Mouse (Mus musculus): ENCODE results near the gene Ap4m1. TPM values are rescaled to one million over a fixed set of nuclear protein-coding genes. Genes with fewer than 3 reads are reported as not detected.

Gene Ap4m1
- total RNA-seq (2021), result 1 to 10 TPM; 6.9 to 8.3 TPM
- long read RNA-seq, experiment 1, partial matches to known transcripts, result 0 of 20 reads
- long read RNA-seq, experiment 1, other reads (novel, unspliced or antisense), result 20 of 20 reads
- long read RNA-seq, experiment 2, partial matches to known transcripts, result 0 of 11 reads
- long read RNA-seq, experiment 2, other reads (novel, unspliced or antisense), result 11 of 11 reads

- DNase-seq, result peak; percentile 97 to 99
- intact Hi-C loops (cut with DNase I), result no loop called here
Measured at GRCm38 (mm10) chr5:138171695-138172491, at the start of gene Ap4m1, which contains the start of gene Mcm7. TSS of gene Ap4m1 (plus strand) at chr5:138172002. TSS of gene Mcm7 (minus strand) at chr5:138172422.

- no peak for DNase-seq
- intact Hi-C loops (cut with DNase I), result no loop called here
Measured at GRCm38 (mm10) chr5:138132425-138133064, 39.3 kb upstream of the Ap4m1 start.

GRCm38 (mm10) chr5:138137257-138137656 is 34.5 kb upstream of the Ap4m1 start:
- no peak for DNase-seq
- intact Hi-C loops (cut with DNase I), result no loop called here

GRCm38 (mm10) chr5:138137935-138138549 is 33.8 kb upstream of the Ap4m1 start:
- intact Hi-C loops (cut with DNase I), result no loop called here
- no peak for DNase-seq

- intact Hi-C loops (cut with DNase I), result no loop called here
Measured at GRCm38 (mm10) chr5:138138585-138138984, 33.2 kb upstream of the Ap4m1 start.

DNA sequence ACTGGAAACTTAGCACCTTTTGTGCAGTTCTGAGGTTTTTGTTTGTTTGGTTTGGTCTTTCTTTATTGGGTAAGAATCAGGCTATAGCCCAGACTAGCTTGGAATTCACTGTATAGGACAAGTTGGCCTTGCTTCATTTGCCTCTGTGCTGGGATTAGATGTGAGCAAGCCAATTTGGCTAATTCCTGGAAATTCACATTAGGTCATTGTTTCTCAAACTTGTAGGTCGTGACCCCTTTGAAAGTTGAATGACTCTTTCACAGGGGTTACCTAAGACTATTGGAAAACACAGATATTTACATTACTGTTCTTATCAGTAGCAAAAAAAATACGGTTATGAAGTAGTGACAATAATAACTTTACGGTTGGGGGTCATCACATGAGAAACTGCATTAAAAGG is 17.4 kb upstream of the Ap4m1 start:
- intact Hi-C loops (cut with DNase I), result loop anchor here (5.0 kb wide), 1 partner anchor 67 kb away; the partner anchor contains the start of gene Zkscan1
- no peak for DNase-seq

More at GRCm38 (mm10) chr5:138138585-138138984, 33.2 kb upstream of the Ap4m1 start:
- DNase-seq, result no peak

DNA sequence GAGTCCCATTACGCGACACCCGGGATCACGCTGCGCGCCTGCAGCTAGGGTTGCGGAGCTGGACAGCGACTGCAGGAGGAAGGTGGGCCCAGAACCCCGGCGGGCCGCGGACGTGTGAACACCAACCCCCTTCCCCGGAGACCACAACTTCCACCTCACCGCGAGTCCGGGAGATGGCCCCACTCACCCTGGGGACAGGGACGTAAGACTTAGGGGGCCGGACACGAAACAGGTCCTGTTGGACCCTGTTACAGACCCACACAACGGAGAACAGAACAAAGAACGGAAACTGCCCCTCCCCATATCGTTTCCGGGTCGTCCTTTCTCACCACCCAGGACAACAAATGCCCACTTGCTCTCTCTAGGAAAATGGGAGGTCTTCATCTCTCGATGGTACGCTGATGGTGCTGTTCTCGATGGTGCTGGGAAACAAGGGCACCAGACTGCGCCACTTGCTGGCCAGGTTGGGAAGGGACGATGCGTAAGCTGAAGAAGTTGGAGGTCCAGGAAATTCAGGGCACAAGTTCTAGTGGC is 16.3 kb upstream of the Ap4m1 start, which contains the start of gene Zfp113:
TSS of gene Zfp113 (minus strand) at position 302 of the 534 bp plus-strand sequence.
- DNase-seq, result peak; percentile 72 to 77
- intact Hi-C loops (cut with DNase I), result no loop called here

- DNase-seq, result no peak
- intact Hi-C loops (cut with DNase I), result loop anchor here (2.0 kb wide), 1 partner anchor 43 kb away; the partner anchor contains the start of gene Zscan21
Measured at GRCm38 (mm10) chr5:138160224-138160762, 11.5 kb upstream of the Ap4m1 start.

DNA sequence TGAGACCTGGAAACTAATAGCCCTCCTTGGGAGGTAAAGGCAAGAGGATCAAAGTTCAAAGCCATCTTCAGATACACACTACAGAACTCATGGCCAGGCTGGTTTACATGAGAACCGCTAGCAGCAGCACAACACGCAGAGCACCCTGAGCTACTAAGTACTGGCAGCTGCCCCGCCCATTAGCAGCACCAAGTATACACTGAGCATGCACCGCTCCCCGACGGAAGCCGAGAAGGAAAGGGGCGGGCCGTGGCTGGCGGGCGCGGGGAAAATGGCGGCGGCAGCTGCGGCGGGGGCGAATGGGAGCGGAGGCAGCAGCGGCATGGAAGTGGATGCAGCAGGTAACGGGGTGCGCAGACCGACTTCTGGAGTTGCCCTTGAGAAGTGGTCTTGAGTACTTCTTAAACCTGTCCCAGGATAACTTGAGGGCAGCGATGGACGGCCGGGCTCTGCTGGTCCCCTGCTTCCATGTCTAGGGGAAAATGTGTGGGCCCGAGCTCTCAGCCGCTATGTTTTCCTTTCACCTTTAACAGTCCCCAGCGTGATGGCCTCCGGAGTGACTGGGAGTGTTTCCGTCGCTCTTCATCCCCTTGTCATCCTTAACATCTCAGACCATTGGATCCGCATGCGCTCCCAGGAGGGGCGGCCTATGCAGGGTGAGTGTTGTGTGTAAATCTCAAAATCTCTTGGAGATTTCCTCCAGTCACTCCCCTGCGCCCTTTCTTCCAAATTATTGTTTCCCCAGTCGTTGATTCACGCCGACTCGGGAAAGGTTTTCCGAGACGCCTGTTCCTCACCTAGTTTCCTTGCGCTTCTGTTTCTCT is 10.7 kb upstream of the Ap4m1 start, which contains the start of gene Cops6:
TSS of gene Cops6 (plus strand) at position 230 of the 824 bp plus-strand sequence.
- intact Hi-C loops (cut with DNase I), result loop anchor here (2.0 kb wide), 1 partner anchor 44 kb away; the partner anchor contains the start of gene Zscan21
- DNase-seq, result peak; percentile 86 to 92

DNA sequence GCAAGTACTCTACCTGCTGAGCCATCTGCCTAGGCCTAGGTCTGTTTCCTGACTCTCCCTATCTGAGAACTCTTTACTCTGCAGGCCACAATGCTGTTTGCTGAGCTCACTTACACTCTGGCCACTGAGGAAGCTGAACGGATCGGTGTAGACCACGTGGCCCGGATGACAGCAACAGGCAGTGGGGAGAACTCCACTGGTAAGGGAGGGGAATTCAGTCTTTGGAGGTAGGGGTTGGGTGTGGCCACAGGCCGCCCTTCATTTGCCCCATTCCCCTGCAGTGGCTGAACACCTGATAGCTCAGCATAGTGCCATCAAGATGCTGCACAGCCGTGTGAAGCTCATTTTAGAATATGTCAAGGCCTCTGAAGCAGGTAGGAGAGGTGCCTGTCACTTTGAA is 8.8 kb upstream of the Ap4m1 start:
- intact Hi-C loops (cut with DNase I), result no loop called here
- no peak for DNase-seq

GRCm38 (mm10) chr5:138163610-138164009 is 8.2 kb upstream of the Ap4m1 start:
- DNase-seq, result no peak
- intact Hi-C loops (cut with DNase I), result no loop called here

DNA sequence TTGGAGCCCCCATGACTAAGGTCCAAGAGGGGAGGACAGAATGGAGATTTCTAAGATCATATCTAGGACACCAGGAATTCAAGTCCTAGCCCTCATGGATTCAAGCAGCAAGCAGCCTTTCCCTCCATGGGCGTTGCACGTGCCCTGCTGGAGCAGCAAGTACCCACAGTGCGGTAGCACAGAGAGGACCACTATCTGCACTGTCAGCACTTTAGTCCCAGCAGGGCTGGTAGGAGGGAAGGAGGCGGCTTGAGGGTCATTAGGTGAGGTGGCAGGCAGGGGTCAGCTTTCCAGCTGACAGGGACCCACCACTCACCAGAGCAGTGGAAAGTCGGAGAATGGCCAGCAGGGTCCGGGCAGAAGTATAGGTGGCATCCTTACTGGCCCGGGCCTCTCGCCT is 6.2 kb upstream of the Ap4m1 start:
- no peak for DNase-seq
- intact Hi-C loops (cut with DNase I), result no loop called here

DNA sequence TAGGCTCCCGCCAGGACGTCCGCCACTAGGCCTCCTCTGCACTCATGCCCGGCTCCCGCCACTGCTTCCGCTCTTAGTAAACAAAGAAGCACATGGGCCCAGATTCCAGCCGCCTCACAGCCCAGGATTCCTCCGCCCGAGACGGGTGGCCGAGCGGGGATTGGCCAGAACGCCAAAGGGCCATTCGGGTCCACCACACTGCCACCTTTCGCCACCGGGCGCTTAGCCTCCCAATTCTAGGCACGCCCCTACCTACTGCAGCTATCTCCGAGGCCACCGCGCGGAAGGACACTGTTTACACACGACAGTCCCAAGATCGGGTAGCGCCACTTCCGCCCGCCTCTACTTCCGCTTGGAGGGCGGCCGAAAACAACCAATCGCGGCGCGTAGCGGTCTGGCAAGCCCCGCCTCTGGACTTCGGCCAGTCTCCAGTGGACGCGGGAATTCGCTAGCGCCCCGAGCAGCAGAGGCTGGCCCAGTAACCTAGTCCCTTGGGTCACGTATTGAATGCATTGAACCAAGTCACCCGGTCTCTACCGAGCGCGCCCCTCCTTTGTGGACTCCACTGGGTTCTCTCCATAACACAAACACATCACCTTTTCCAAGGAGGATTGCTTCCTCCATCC is 753 bp upstream of the Ap4m1 start:
- intact Hi-C loops (cut with DNase I), result no loop called here
- peak; percentile 96 for DNase-seq

DNA sequence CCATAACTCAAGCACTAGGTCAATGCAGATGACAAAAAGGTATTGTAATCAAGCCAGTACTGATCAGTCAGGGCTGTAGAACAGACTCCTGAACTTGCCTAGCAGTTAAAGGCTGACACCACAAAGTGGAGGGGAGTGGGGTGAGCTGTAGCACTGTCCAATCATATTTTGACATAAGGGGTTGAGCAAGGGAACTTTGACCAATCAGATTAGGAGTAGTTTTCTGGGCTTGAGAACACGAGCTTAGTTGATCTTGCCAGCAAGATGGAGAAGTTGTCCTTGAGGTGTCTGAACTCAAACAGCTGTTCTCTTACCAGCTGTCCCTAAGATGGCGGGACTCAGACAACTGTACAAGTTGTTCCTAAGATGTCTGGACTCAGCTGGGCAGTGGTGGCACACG is 1.4 kb downstream of the Ap4m1 start:
- intact Hi-C loops (cut with DNase I), result no loop called here
- no peak for DNase-seq

DNA sequence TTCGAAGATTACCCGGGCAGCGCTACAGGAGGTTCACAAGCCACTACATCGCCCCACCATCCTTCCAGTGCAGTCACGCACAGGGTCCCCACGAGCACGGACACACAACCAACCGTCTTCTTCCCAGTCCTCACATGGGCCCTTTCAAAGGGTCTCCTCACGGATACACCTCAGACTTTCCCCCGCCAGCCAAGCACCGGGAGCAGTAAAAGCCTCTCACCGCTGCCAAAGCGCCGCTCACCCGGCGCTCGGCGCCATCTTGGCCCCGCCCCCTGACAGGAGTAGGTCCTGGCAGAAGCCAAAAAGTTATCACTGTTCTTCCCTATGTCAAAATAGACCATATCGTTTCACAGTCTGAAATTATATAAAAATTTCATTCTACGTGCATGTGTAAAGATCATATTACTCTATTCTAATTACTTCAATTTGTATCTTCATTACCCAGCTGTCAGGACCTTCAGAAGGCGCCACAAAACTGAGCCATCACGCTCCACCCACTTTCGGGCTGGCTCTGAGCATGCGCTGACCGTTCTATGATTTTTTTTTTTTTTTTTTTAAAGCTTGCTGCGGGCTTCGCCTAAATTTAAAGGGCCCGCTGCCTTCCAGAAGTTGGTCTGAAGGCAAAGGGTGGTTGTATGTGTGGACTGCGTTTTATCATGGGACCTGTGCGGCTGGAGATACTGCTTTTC is 15.3 kb downstream of the Ap4m1 start, which contains the start of the genes Taf6 and Cnpy4:
TSS of gene Taf6 (minus strand) at position 502 of the 689 bp plus-strand sequence.
TSS of gene Cnpy4 (plus strand) at position 536 of the 689 bp plus-strand sequence.
- peak; percentile 73 to 74 for DNase-seq
- intact Hi-C loops (cut with DNase I), result no loop called here

GRCm38 (mm10) chr5:138187661-138188306 is 16.0 kb downstream of the Ap4m1 start:
- DNase-seq, result peak in 1 of 2 experiments; percentile 50
- intact Hi-C loops (cut with DNase I), result no loop called here
